Mouse (Mus musculus): ENCODE measurements around the gene Hipk1. TPM values are rescaled to one million over a fixed set of nuclear protein-coding genes. Genes with fewer than 3 reads are reported as not detected.
"Not testable (repeated sequence)": the region's sequence is repeated elsewhere in the genome, so short reads cannot be mapped to it uniquely, and the experiment has no call there.

Hipk1 gene
- polyA plus RNA-seq (2015; fragmentation: Nextera tagmentation; extraction: Ambion mirVana): 6.3 and 7.1 TPM in 2 replicates

DNA sequence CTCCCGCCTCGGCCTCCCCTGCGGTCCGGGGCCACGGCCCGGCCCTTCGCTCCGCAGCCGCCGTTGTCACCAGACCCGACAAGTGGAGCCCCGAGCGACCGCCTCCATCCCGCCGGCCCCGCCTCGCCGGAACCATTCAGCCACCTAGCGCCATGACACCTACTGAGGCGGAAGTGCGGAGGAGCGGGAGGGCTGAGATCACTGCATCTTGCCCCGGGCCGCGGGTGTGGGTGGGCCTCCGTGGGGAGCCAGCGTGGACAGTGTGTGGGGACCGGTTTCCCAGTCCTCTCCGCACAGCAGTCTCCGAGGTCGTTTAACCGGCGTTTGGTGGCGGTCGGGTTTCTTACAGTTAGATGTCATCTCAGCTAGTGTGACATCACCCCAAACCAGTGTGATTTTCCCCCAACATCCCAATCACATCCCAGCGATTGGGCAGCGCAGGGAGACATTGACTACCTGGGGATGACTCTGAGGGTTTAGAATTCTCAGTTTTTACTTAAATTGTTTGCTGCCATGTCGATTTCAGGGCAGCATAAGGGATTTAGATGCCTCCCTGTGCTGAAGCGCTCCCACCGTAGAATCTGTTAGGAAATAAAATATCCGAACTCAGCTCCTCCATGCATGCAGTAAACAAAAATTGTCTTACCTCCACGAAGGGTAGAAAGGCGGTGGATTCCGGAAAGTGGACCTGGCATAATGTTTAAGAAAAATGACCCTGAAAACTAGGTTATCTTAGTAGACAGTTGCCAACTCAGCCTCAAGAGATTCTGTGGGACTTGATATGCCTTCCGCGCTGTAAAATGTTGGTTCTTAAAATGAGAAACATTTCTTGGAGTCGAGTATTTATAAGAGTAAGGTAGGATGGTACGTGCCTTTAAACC lies at the start of gene Hipk1:
TSS of gene Hipk1 (minus strand) at position 334 of the 881 bp plus-strand sequence.
- H3K4me2 ChIP-seq (ENCODE audit: low read depth, low read length): peak within 1 kb of the TSS; percentile 74
- 9% methylated on average over 49 of the region's 49 CpGs for WGBS
- no peaks in the 10 kb centered on the region for H3K9me3 ChIP-seq (ENCODE audit: control insufficient read depth, low read length)
- peak; percentile 96 for ATAC-seq
- no peaks in the 10 kb centered on the region for H3K36me3 ChIP-seq (ENCODE audit: control insufficient read depth, insufficient read depth, low read length)
- peak within 1 kb of the TSS; percentile 96 for H3K9ac ChIP-seq (ENCODE audit: low read depth, low read length)
- H3K4me3 ChIP-seq (ENCODE audit: low read length): peak within 1 kb of the TSS; percentile 86
- peaks cover 9% of the 10 kb centered on the region for H3K4me1 ChIP-seq (ENCODE audit: control insufficient read depth, insufficient read depth, low read length)
- peak within 1 kb of the TSS; percentile 85 for H3K27ac ChIP-seq (ENCODE audit: low read length)
- no peaks in the 10 kb centered on the region; the same call in 1 of the 2 replicates for H3K27me3 ChIP-seq (replicated peaks; ENCODE audit: control insufficient read depth, insufficient read depth, low read length)

DNA sequence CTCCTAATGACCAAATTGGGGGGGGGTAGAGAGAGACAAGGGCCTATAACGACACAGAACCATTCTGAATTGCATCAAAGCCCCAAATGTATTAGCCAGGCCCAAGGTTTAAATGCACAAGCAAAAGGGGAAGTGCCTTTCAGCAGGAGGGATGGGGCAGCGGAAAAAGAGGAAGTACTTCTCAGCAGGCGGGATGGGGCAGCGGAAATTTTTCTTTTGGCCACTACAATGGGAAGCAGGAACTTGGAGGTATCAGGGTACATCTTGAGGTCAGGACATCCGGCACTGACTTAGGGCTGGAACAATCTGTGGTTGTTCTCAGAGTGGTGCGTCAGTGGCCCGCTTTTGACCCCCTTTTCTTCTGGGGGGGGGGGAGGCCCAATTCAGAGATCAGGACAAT lies 49.6 kb upstream of the Hipk1 start:
- not testable (repeated sequence) for H3K9me3 ChIP-seq (ENCODE audit: control insufficient read depth, low read length); H3K9ac ChIP-seq (ENCODE audit: low read depth, low read length); H3K4me2 ChIP-seq (ENCODE audit: low read depth, low read length); H3K27me3 ChIP-seq (replicated peaks; ENCODE audit: control insufficient read depth, insufficient read depth, low read length); ATAC-seq; H3K4me3 ChIP-seq (ENCODE audit: low read length); H3K36me3 ChIP-seq (ENCODE audit: control insufficient read depth, insufficient read depth, low read length); H3K4me1 ChIP-seq (ENCODE audit: control insufficient read depth, insufficient read depth, low read length); H3K27ac ChIP-seq (ENCODE audit: low read length)
- WGBS: 90% methylated on average over 7 of the region's 7 CpGs

DNA sequence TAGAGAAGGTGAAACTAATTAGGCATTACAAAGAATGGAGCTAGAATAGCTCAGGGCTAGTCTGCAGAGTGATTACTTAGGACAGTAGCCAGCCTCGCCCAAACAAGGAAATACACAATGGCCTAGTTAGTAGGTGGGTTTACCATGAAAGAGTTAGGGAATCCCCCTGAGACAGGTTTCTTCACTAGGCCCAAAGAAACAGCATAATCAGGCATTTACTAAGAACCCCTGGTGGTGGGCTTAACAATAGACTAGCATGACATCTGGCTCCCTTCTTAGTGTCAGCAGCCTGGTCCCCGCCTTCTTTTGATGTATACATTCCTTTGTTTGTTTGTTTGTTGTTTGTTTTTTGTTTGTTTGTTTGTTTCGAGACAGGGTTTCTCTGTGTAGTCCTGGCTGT lies 48.8 kb upstream of the Hipk1 start:
- WGBS: 80% methylated on average over 3 of the region's 3 CpGs
- not testable (repeated sequence) for H3K4me1 ChIP-seq (ENCODE audit: control insufficient read depth, insufficient read depth, low read length); H3K4me3 ChIP-seq (ENCODE audit: low read length); H3K27ac ChIP-seq (ENCODE audit: low read length); H3K9ac ChIP-seq (ENCODE audit: low read depth, low read length); H3K27me3 ChIP-seq (replicated peaks; ENCODE audit: control insufficient read depth, insufficient read depth, low read length); H3K4me2 ChIP-seq (ENCODE audit: low read depth, low read length); H3K9me3 ChIP-seq (ENCODE audit: control insufficient read depth, low read length); ATAC-seq; H3K36me3 ChIP-seq (ENCODE audit: control insufficient read depth, insufficient read depth, low read length)

DNA sequence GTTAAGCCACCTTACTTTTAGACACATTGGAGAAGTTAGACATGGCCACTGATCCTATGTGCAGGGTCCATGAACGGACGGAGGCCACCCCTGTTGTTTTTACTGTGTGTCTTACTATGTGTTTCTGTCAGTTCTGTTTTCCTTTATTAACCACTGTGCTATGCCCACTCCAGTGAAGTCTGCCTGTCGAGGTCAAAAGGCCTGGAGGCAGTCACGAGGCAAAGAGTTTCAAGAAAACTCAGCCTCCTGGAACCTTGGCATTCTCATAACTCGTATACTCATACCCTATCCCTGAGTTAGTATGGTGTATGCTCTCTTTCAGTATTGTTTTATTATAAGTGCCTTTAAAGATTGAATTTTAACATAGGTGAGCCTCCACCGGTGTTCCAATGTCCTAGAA lies 48.3 kb upstream of the Hipk1 start:
- no peaks in the 10 kb centered on the region for H3K4me1 ChIP-seq (ENCODE audit: control insufficient read depth, insufficient read depth, low read length)
- H3K9me3 ChIP-seq (ENCODE audit: control insufficient read depth, low read length): 0 out of 2 replicates have a peak, but pooled peaks cover 4% of the 10 kb centered on the region
- H3K36me3 ChIP-seq (ENCODE audit: control insufficient read depth, insufficient read depth, low read length): no peaks in the 10 kb centered on the region
- no peak for ATAC-seq
- no peak overlapping the region for H3K27ac ChIP-seq (ENCODE audit: low read length)
- H3K4me3 ChIP-seq (ENCODE audit: low read length): no peak overlapping the region
- WGBS: 93% methylated on average over 6 of the region's 6 CpGs
- no peaks in the 10 kb centered on the region for H3K27me3 ChIP-seq (replicated peaks; ENCODE audit: control insufficient read depth, insufficient read depth, low read length)
- H3K9ac ChIP-seq (ENCODE audit: low read depth, low read length): no peak overlapping the region
- H3K4me2 ChIP-seq (ENCODE audit: low read depth, low read length): no peak overlapping the region

DNA sequence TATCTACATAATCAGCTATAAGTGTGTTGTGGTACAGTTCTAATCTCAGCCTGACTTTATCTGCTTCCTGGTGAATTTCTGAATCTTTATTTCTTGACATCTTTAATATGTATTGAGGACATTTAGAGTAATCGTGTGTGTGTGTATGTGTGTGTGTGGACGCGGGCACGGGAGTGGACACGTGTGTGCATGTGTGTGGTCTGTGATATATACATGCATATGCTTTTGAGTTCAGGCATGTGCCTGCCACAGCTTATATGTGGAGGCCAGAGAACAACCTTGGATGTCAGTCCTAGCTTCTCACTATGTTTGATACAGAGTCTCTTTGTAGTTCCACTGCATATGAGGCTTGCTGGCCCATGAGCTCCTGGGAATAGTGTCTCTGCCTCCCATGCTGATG lies 45.1 kb upstream of the Hipk1 start:
- Histone ChIP-seq H3K9ac (ENCODE audit: low read depth, low read length) (no peak overlapping the region), H3K27me3 (replicated peaks; ENCODE audit: control insufficient read depth, insufficient read depth, low read length) (no peaks in the 10 kb centered on the region)
- WGBS: 97% methylated on average over 5 of the region's 5 CpGs

DNA sequence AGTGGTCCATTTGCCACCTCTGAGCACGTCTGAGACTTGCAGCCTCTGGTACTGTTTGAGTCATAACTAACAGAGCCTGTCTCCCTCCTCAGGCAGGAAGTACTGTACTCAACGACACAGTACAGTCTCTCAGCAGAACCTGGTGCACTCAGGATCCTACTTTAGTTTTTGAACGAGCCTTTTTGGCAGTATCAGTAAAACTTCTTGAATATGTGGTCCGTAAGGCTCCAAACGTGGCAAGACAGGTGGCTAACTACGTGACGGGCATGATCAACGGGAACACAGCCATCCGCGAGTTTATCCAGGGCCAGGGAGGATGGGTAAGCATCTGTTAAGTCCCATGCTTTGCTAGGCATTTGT lies 44.6 kb upstream of the Hipk1 start:
- 78% methylated on average over 10 of the region's 10 CpGs for WGBS
- H3K4me1 ChIP-seq (ENCODE audit: control insufficient read depth, insufficient read depth, low read length): no peaks in the 10 kb centered on the region; the same call in 1 of the 2 replicates
- H3K36me3 ChIP-seq (ENCODE audit: control insufficient read depth, insufficient read depth, low read length): no peaks in the 10 kb centered on the region
- no peak overlapping the region for H3K4me2 ChIP-seq (ENCODE audit: low read depth, low read length)
- no peak overlapping the region for H3K9ac ChIP-seq (ENCODE audit: low read depth, low read length)
- no peak overlapping the region for H3K4me3 ChIP-seq (ENCODE audit: low read length)
- no peaks in the 10 kb centered on the region for H3K27me3 ChIP-seq (replicated peaks; ENCODE audit: control insufficient read depth, insufficient read depth, low read length)
- no peaks in the 10 kb centered on the region for H3K9me3 ChIP-seq (ENCODE audit: control insufficient read depth, low read length)
- no peak for ATAC-seq
- 0 out of 2 replicates have a peak overlapping the region, but pooled peaks have one; percentile 8 for H3K27ac ChIP-seq (ENCODE audit: low read length)

More for the DNA sequence above, 45.1 kb upstream of the Hipk1 start:
- ATAC-seq: no peak
- Histone ChIP-seq H3K9me3 (ENCODE audit: control insufficient read depth, low read length) (no peaks in the 10 kb centered on the region), H3K27ac (ENCODE audit: low read length) (no peak overlapping the region), H3K4me2 (ENCODE audit: low read depth, low read length) (no peak overlapping the region), H3K36me3 (ENCODE audit: control insufficient read depth, insufficient read depth, low read length) (no peaks in the 10 kb centered on the region), H3K4me3 (ENCODE audit: low read length) (no peak overlapping the region), H3K4me1 (ENCODE audit: control insufficient read depth, insufficient read depth, low read length) (no peaks in the 10 kb centered on the region; the same call in 1 of the 2 replicates)

DNA sequence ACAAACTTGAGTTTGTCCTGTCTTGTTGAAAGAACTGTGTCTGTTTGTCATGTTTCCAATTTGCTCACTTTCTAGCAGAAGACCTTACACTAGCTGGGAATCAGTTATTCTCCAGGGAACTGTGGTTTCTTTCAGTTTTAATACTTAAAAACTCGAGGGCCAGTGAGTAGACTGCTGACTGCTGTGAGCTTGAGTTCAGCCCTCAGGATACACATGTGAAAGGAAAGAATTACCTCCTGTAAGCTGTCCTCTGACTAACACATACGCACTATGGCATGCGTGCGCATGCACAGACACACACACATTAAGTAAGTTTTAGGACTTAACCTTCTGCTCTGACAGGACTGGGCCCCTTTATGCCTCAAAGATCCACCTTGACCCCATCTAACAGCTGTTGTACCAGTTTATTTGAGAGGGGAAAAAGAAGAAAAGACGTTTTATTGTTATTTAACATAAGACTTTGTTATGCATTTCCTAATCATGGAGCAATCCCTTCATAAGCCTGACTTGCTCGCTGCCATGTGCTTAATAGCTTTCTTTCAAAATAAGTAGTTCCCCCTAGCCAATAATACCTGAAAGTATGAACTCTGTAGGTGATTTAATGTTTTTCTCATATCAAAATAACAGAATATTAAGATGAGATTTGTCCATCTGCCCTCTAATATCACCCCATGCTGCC lies 44.0 kb upstream of the Hipk1 start:
- Histone ChIP-seq H3K36me3 (ENCODE audit: control insufficient read depth, insufficient read depth, low read length) (no peaks in the 10 kb centered on the region), H3K4me2 (ENCODE audit: low read depth, low read length) (no peak overlapping the region)
- 77% methylated on average over 6 of the region's 6 CpGs for WGBS

DNA sequence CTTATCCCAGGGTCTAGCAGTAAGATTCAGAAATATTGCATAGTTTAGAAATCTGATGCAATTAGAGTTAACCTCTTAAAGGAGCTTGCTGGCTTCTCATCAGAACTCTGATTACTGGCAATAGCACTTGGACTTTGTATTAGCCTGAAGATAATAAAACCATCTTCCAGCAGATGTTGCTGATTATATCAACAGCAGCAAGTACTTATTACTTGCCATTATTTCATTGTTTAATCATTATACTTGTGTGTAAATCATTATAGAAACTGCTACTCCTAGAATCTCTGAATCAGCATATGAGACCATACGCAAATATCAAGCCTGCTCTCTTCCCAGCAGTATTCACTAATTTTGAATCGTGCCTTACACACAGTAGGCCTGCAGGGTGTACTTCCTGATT lies 42.6 kb upstream of the Hipk1 start:
- Histone ChIP-seq H3K4me2 (ENCODE audit: low read depth, low read length) (no peak overlapping the region), H3K4me1 (ENCODE audit: control insufficient read depth, insufficient read depth, low read length) (no peaks in the 10 kb centered on the region; the same call in 1 of the 2 replicates)
- ATAC-seq: peak; percentile 79

More for the DNA sequence above, 44.0 kb upstream of the Hipk1 start:
- Histone ChIP-seq H3K4me1 (ENCODE audit: control insufficient read depth, insufficient read depth, low read length) (no peaks in the 10 kb centered on the region; the same call in 1 of the 2 replicates), H3K9ac (ENCODE audit: low read depth, low read length) (no peak overlapping the region), H3K27ac (ENCODE audit: low read length) (0 out of 2 replicates have a peak overlapping the region, but pooled peaks have one; percentile 8), H3K9me3 (ENCODE audit: control insufficient read depth, low read length) (no peaks in the 10 kb centered on the region), H3K27me3 (replicated peaks; ENCODE audit: control insufficient read depth, insufficient read depth, low read length) (no peaks in the 10 kb centered on the region), H3K4me3 (ENCODE audit: low read length) (no peak overlapping the region)
- ATAC-seq: no peak

DNA sequence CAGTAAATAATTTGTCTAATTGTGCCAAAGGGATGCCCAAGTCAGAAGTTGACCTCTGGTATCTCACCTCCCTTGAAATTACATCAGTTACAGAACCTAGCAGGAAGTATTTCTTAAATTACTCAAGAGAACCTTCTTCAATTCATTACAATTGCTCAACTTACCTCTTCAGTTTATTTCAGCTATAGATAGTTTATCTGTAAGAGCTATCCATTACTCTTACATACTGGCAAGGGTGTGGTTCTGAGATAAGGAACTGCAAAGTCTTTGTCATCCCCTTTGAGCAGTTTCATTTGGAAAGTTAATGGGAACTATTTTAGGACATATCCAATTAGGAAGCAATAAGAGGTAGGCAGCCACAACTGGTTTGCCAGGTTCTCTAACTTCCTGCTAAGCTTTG lies 41.1 kb upstream of the Hipk1 start, which contains the start of gene Bcl2l15:
TSS of gene Bcl2l15 (plus strand) at position 176 of the 400 bp plus-strand sequence.
- ATAC-seq: peak; percentile 67
- no peaks in the 10 kb centered on the region for H3K36me3 ChIP-seq (ENCODE audit: control insufficient read depth, insufficient read depth, low read length)

More for the DNA sequence above, 42.6 kb upstream of the Hipk1 start:
- 66% methylated on average over 2 of the region's 2 CpGs for WGBS
- Histone ChIP-seq H3K9ac (ENCODE audit: low read depth, low read length) (no peak overlapping the region), H3K27me3 (replicated peaks; ENCODE audit: control insufficient read depth, insufficient read depth, low read length) (no peaks in the 10 kb centered on the region), H3K36me3 (ENCODE audit: control insufficient read depth, insufficient read depth, low read length) (no peaks in the 10 kb centered on the region), H3K9me3 (ENCODE audit: control insufficient read depth, low read length) (no peaks in the 10 kb centered on the region), H3K4me3 (ENCODE audit: low read length) (no peak overlapping the region), H3K27ac (ENCODE audit: low read length) (no peak overlapping the region)

More for the DNA sequence above, 41.1 kb upstream of the Hipk1 start, which contains the start of gene Bcl2l15:
- Histone ChIP-seq H3K4me2 (ENCODE audit: low read depth, low read length) (no peak within 1 kb of the TSS), H3K9me3 (ENCODE audit: control insufficient read depth, low read length) (no peaks in the 10 kb centered on the region), H3K27me3 (replicated peaks; ENCODE audit: control insufficient read depth, insufficient read depth, low read length) (no peaks in the 10 kb centered on the region), H3K4me1 (ENCODE audit: control insufficient read depth, insufficient read depth, low read length) (no peaks in the 10 kb centered on the region; the same call in 1 of the 2 replicates), H3K9ac (ENCODE audit: low read depth, low read length) (no peak within 1 kb of the TSS), H3K4me3 (ENCODE audit: low read length) (no peak within 1 kb of the TSS), H3K27ac (ENCODE audit: low read length) (peak within 1 kb of the TSS; percentile 52)

Data from intestine, embryonic 16.5 days (tissue).